Mouse (Mus musculus): ENCODE data around the gene Cd69. TPM values are rescaled to one million over a fixed set of nuclear protein-coding genes. Genes with fewer than 3 reads are reported as not detected.

Cd69 gene
- polyA plus RNA-seq, 1 experiment from 2014 or later = not detected

GRCm38 (mm10) chr6:129288708-129289107 is 13.5 kb upstream of the Cd69 start:
- no peaks in the 10 kb centered on the region for H3K27me3 ChIP-seq (ENCODE audit: insufficient read depth, low read length)
- no peaks in the 10 kb centered on the region for H3K36me3 ChIP-seq (ENCODE audit: insufficient read depth)
- H3K27ac ChIP-seq (ENCODE audit: low read depth) = no peak overlapping the region
- no peak for DNase-seq
- H3K4me1 ChIP-seq (ENCODE audit: insufficient read depth) = no peaks in the 10 kb centered on the region
- no peak for ATAC-seq (ENCODE audit: insufficient read depth)
- H3K4me3 ChIP-seq (ENCODE audit: low read depth, low read length) = no peak overlapping the region
- no peaks in the 10 kb centered on the region for H3K9me3 ChIP-seq (ENCODE audit: low read depth, low read length)
- H3K4me2 ChIP-seq = no peak overlapping the region
- H3K9ac ChIP-seq = no peak overlapping the region
- no peak for TF ChIP-seq CTCF (IDR thresholded peaks at IDR 0.05; ENCODE audit: low read depth)

- ATAC-seq (ENCODE audit: insufficient read depth) (0 out of 2 replicates have a peak, but pooled peaks have one; percentile 31), DNase-seq (peak; percentile 26)
- TF ChIP-seq CTCF (IDR thresholded peaks at IDR 0.05; ENCODE audit: low read depth) = no peak
- WGBS = 52% methylated on average over 7 of the region's 7 CpGs
- Histone ChIP-seq H3K27me3 (ENCODE audit: insufficient read depth, low read length) (no peaks in the 10 kb centered on the region), H3K4me3 (ENCODE audit: low read depth, low read length) (no peak overlapping the region), H3K9ac (no peak overlapping the region), H3K4me2 (no peak overlapping the region), H3K27ac (ENCODE audit: low read depth) (no peak overlapping the region), H3K4me1 (ENCODE audit: insufficient read depth) (no peaks in the 10 kb centered on the region), H3K9me3 (ENCODE audit: low read depth, low read length) (no peaks in the 10 kb centered on the region), H3K36me3 (ENCODE audit: insufficient read depth) (no peaks in the 10 kb centered on the region)
Measured at GRCm38 (mm10) chr6:129284384-129285104, 9.3 kb upstream of the Cd69 start.

GRCm38 (mm10) chr6:129283271-129283670 is 8.0 kb upstream of the Cd69 start:
- no peak for TF ChIP-seq CTCF (IDR thresholded peaks at IDR 0.05; ENCODE audit: low read depth)
- Histone ChIP-seq H3K4me3 (ENCODE audit: low read depth, low read length) (no peak overlapping the region), H3K27ac (ENCODE audit: low read depth) (no peak overlapping the region), H3K27me3 (ENCODE audit: insufficient read depth, low read length) (no peaks in the 10 kb centered on the region), H3K4me1 (ENCODE audit: insufficient read depth) (no peaks in the 10 kb centered on the region), H3K4me2 (no peak overlapping the region), H3K9me3 (ENCODE audit: low read depth, low read length) (no peaks in the 10 kb centered on the region), H3K36me3 (ENCODE audit: insufficient read depth) (no peaks in the 10 kb centered on the region), H3K9ac (no peak overlapping the region)
- DNase-seq (no peak), ATAC-seq (ENCODE audit: insufficient read depth) (no peak)
- 52% methylated on average over 3 of the region's 3 CpGs for WGBS

- Histone ChIP-seq H3K36me3 (ENCODE audit: insufficient read depth) (no peaks in the 10 kb centered on the region), H3K27ac (ENCODE audit: low read depth) (no peak overlapping the region), H3K9ac (no peak overlapping the region), H3K9me3 (ENCODE audit: low read depth, low read length) (no peaks in the 10 kb centered on the region), H3K4me2 (no peak overlapping the region), H3K27me3 (ENCODE audit: insufficient read depth, low read length) (no peaks in the 10 kb centered on the region), H3K4me3 (ENCODE audit: low read depth, low read length) (no peak overlapping the region), H3K4me1 (ENCODE audit: insufficient read depth) (no peaks in the 10 kb centered on the region)
- 94% methylated on average over 2 of the region's 2 CpGs for WGBS
- no peak for TF ChIP-seq CTCF (IDR thresholded peaks at IDR 0.05; ENCODE audit: low read depth)
- DNase-seq = no peak
- no peak for ATAC-seq (ENCODE audit: insufficient read depth)
Measured at GRCm38 (mm10) chr6:129276483-129276882, 1.2 kb upstream of the Cd69 start.

GRCm38 (mm10) chr6:129275624-129276203 is 478 bp upstream of the Cd69 start:
- no peak for TF ChIP-seq CTCF (IDR thresholded peaks at IDR 0.05; ENCODE audit: low read depth)
- ATAC-seq (ENCODE audit: insufficient read depth) (no peak), DNase-seq (no peak)
- H3K4me1 ChIP-seq (ENCODE audit: insufficient read depth) = no peaks in the 10 kb centered on the region
- no peaks in the 10 kb centered on the region for H3K36me3 ChIP-seq (ENCODE audit: insufficient read depth)
- H3K9me3 ChIP-seq (ENCODE audit: low read depth, low read length) = no peaks in the 10 kb centered on the region
- H3K27me3 ChIP-seq (ENCODE audit: insufficient read depth, low read length) = no peaks in the 10 kb centered on the region
- no peak overlapping the region for H3K27ac ChIP-seq (ENCODE audit: low read depth)
- no peak overlapping the region for H3K9ac ChIP-seq
- no peak overlapping the region for H3K4me3 ChIP-seq (ENCODE audit: low read depth, low read length)
- no peak overlapping the region for H3K4me2 ChIP-seq
- WGBS = 59% methylated on average over 3 of the region's 3 CpGs

- Histone ChIP-seq H3K9me3 (ENCODE audit: low read depth, low read length) (no peaks in the 10 kb centered on the region), H3K36me3 (ENCODE audit: insufficient read depth) (no peaks in the 10 kb centered on the region), H3K9ac (no peak overlapping the region), H3K27me3 (ENCODE audit: insufficient read depth, low read length) (no peaks in the 10 kb centered on the region), H3K4me2 (no peak overlapping the region), H3K4me1 (ENCODE audit: insufficient read depth) (no peaks in the 10 kb centered on the region), H3K27ac (ENCODE audit: low read depth) (no peak overlapping the region), H3K4me3 (ENCODE audit: low read depth, low read length) (no peak overlapping the region)
- DNase-seq (no peak), ATAC-seq (ENCODE audit: insufficient read depth) (no peak)
- no peak for TF ChIP-seq CTCF (IDR thresholded peaks at IDR 0.05; ENCODE audit: low read depth)
- 77% methylated on average over 2 of the region's 2 CpGs for WGBS
Measured at GRCm38 (mm10) chr6:129274476-129274875, 760 bp downstream of the Cd69 start.

- Histone ChIP-seq H3K36me3 (ENCODE audit: insufficient read depth) (no peaks in the 10 kb centered on the region), H3K27me3 (ENCODE audit: insufficient read depth, low read length) (no peaks in the 10 kb centered on the region), H3K9me3 (ENCODE audit: low read depth, low read length) (no peaks in the 10 kb centered on the region), H3K9ac (no peak overlapping the region), H3K27ac (ENCODE audit: low read depth) (no peak overlapping the region), H3K4me2 (no peak overlapping the region), H3K4me1 (ENCODE audit: insufficient read depth) (no peaks in the 10 kb centered on the region), H3K4me3 (ENCODE audit: low read depth, low read length) (no peak overlapping the region)
- WGBS = 72% methylated on average over 3 of the region's 3 CpGs
- DNase-seq (no peak), ATAC-seq (ENCODE audit: insufficient read depth) (no peak)
- no peak for TF ChIP-seq CTCF (IDR thresholded peaks at IDR 0.05; ENCODE audit: low read depth)
Measured at GRCm38 (mm10) chr6:129273662-129274061, 1.6 kb downstream of the Cd69 start.

Measured in lung, embryonic 14.5 days (tissue).